In the genomic region with DNA sequence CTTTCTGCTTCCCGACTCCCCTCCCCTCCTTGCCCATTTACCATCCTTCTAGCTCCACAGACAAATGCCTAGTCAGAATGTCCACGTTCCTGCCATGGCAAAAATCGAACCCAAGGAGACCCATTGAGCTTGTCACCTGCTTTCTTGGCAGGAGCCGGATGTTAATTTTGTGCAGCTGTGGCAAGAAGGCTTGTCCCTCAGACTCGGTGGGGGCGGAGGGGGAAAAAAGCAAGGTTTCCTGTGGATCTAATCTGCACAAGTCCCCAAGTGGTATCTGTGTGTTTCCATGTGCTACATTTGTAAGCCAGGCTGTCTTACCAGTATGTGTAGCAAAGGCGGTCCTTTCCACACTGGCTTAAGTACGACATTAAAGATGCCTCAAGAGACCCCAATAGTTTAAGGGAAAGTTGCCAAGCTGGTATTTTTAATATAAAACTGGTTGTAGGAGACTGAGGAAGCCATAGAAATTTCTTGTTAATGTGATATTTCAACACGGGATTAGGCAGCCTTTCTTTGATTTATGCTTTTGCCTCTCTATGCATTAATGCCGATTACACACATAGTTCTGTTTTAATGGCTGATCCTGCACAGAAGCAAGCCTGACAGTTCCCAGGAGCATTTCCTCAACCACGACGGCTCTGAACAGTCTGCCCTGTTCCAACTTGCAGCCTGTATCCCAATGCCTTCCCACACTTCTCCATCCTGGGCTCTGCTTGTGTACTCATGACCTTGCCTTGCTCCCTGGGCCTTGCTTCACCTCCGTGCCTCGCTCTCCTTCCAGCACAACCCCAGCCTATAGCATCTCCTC, we compare ENCODE assay signal across 21 mouse cellular contexts.
DNase-seq lines count a peak whose midpoint lies in the region; ATAC-seq and TF ChIP-seq lines count a peak whose summit lies in the region.
"Had no signal": no experiment of that assay in that cellular context is flagged by ENCODE, and none has a peak within 500 bp of the region (broad histone marks: within the 10 kb centered on the region; RNA-seq: fewer than 3 reads in every experiment).

No protein-coding gene starts in this region.

- TF ChIP-seq CTCF in thymus, adult 2 months (IDR thresholded peaks at IDR 0.05; ENCODE audit: borderline replicate concordance, control insufficient read depth, extremely low read depth, insufficient read depth, low read length, poor library complexity), result no peak
- TF ChIP-seq CTCF in kidney, adult 2 months (conservative IDR thresholded peaks at IDR 0.05; ENCODE audit: insufficient read depth, insufficient read length, low read depth, low read length), result no peak

- no peak overlapping the region for H3K4me2 ChIP-seq in neural tube, embryonic 11.5 days (ENCODE audit: low read depth)
- no peak overlapping the region for H3K4me2 ChIP-seq in forebrain, embryonic 13.5 days
- H3K4me2 ChIP-seq: heart, embryonic 11.5 days; limb, embryonic 15.5 days; midbrain, embryonic 11.5 days; neural tube, embryonic 15.5 days had no signal

- H3K36me3 ChIP-seq in neural tube, embryonic 11.5 days (ENCODE audit: control insufficient read depth, insufficient read depth, low read length), result no peaks in the 10 kb centered on the region
- no peaks in the 10 kb centered on the region for H3K36me3 ChIP-seq in thymus, adult 2 months (ENCODE audit: control insufficient read depth, insufficient read depth, low read length)
- no peaks in the 10 kb centered on the region for H3K36me3 ChIP-seq in forebrain, embryonic 13.5 days (ENCODE audit: poor library complexity, severe bottlenecking)
- no peaks in the 10 kb centered on the region for H3K36me3 ChIP-seq in kidney, adult 2 months (ENCODE audit: control insufficient read depth, insufficient read depth, low read length)
- H3K36me3 ChIP-seq: limb, embryonic 15.5 days; neural tube, embryonic 15.5 days had no signal

- no peaks in the 10 kb centered on the region for H3K4me1 ChIP-seq in neural tube, embryonic 11.5 days (ENCODE audit: control insufficient read depth, insufficient read depth, low read length)
- peaks cover 11% of the 10 kb centered on the region for H3K4me1 ChIP-seq in thymus, adult 2 months (replicated peaks; ENCODE audit: control insufficient read depth, insufficient read depth, low read length)
- H3K4me1 ChIP-seq in forebrain, embryonic 13.5 days, result peaks cover 10% of the 10 kb centered on the region; the same call in 1 of the 2 replicates
- no peaks in the 10 kb centered on the region for H3K4me1 ChIP-seq in kidney, adult 2 months (ENCODE audit: control insufficient read depth, insufficient read depth, low read length)

- no peak overlapping the region for H3K9ac ChIP-seq in neural tube, embryonic 11.5 days (ENCODE audit: low read length)
- H3K9ac ChIP-seq in forebrain, embryonic 13.5 days, result no peak overlapping the region
- H3K9ac ChIP-seq: limb, embryonic 15.5 days; neural tube, embryonic 15.5 days had no signal

- no peaks in the 10 kb centered on the region for H3K27me3 ChIP-seq in neural tube, embryonic 11.5 days (ENCODE audit: control insufficient read depth, insufficient read depth, low read length)
- H3K27me3 ChIP-seq in thymus, adult 2 months (ENCODE audit: control insufficient read depth, insufficient read depth, low read length), result no peaks in the 10 kb centered on the region
- H3K27me3 ChIP-seq in forebrain, embryonic 13.5 days, result no peaks in the 10 kb centered on the region
- H3K27me3 ChIP-seq in kidney, adult 2 months (replicated peaks; ENCODE audit: control insufficient read depth, insufficient read depth, low read length), result no peaks in the 10 kb centered on the region

- DNase-seq in cerebellum, postnatal 10 days, result peak; percentile 40 to 47
- DNase-seq in cerebellum, adult 9-10 months, result no peak
- peak; percentile 19 for DNase-seq in neural tube, embryonic 11.5 days (ENCODE audit: low spot score)
- no peak for DNase-seq in neural tube, embryonic 10.5 days (ENCODE audit: extremely low spot score, low spot score)
- peak; percentile 57 for DNase-seq in thymus, adult 2 months
- no peak for DNase-seq in ovary, postnatal 14 days (ENCODE audit: low spot score)
- DNase-seq in kidney, adult 2 months, result no peak
- DNase-seq: adrenal gland, postnatal 10 days; cerebellum, adult 9-11 months; embryo, embryonic 11 days; gastrocnemius, postnatal 25 days; lung, postnatal 14 days; retina, postnatal 1 day; right cerebral cortex, postnatal 4 days had no signal

- WGBS in neural tube, embryonic 11.5 days, result 73% methylated on average over 14 of the region's 14 CpGs
- whole genome bisulfite sequencing in thymus, adult 2 months, result 56% methylated on average over 14 of the region's 14 CpGs
- WGBS in forebrain, embryonic 13.5 days, result 80% methylated on average over 14 of the region's 14 CpGs
- WGBS in kidney, adult 2 months, result 74% methylated on average over 14 of the region's 14 CpGs

- H3K27ac ChIP-seq in neural tube, embryonic 11.5 days (ENCODE audit: low read depth, low read length), result no peak overlapping the region
- no peak overlapping the region for H3K27ac ChIP-seq in thymus, adult 2 months (ENCODE audit: control insufficient read depth, insufficient read depth, low read length)
- H3K27ac ChIP-seq in forebrain, embryonic 13.5 days, result no peak overlapping the region
- H3K27ac ChIP-seq in kidney, adult 2 months (ENCODE audit: insufficient read depth, low read depth, low read length), result no peak overlapping the region
- H3K27ac ChIP-seq: limb, embryonic 15.5 days; neural tube, embryonic 15.5 days had no signal

- TF ChIP-seq POLR2A in thymus, adult 2 months (IDR thresholded peaks at IDR 0.05; ENCODE audit: control insufficient read depth, extremely low read depth, insufficient read depth, low read length, poor library complexity), result no peak
- no peak for TF ChIP-seq POLR2A in kidney, adult 2 months (IDR thresholded peaks at IDR 0.05; ENCODE audit: low read depth, low read length)

- no peak overlapping the region for H3K4me3 ChIP-seq in neural tube, embryonic 11.5 days (ENCODE audit: low read depth, low read length)
- H3K4me3 ChIP-seq in thymus, adult 2 months (ENCODE audit: control insufficient read depth, insufficient read depth, low read length), result no peak overlapping the region
- H3K4me3 ChIP-seq in forebrain, embryonic 13.5 days, result no peak overlapping the region
- no peak overlapping the region for H3K4me3 ChIP-seq in kidney, adult 2 months (ENCODE audit: insufficient read depth, low read depth, low read length)
- H3K4me3 ChIP-seq: limb, embryonic 15.5 days; neural tube, embryonic 15.5 days had no signal

- H3K9me3 ChIP-seq in neural tube, embryonic 11.5 days (ENCODE audit: control insufficient read depth, low read length), result no peaks in the 10 kb centered on the region
- no peaks in the 10 kb centered on the region for H3K9me3 ChIP-seq in forebrain, embryonic 13.5 days (replicated peaks)
- H3K9me3 ChIP-seq: limb, embryonic 15.5 days; neural tube, embryonic 15.5 days had no signal

- no peak for ATAC-seq in neural tube, embryonic 11.5 days (ENCODE audit: insufficient read depth, low FRiP score, low TSS enrichment)
- ATAC-seq in forebrain, embryonic 13.5 days, result no peak
- ATAC-seq: forebrain, embryonic 14.5 days; inflammation-experienced regulatory T-cells, adult 6 months had no signal

Comparison
In these comparisons a context has a peak if more than half of its experiments do, and no peak if none do; other contexts are left out.
1. DNase-seq: peak in cerebellum, postnatal 10 days (2 of 2), neural tube, embryonic 11.5 days (single experiment) and thymus, adult 2 months (single experiment); none in cerebellum, adult 9-10 months (single experiment), neural tube, embryonic 10.5 days (single experiment), ovary, postnatal 14 days (single experiment) and kidney, adult 2 months (single experiment).